In the genomic region with DNA sequence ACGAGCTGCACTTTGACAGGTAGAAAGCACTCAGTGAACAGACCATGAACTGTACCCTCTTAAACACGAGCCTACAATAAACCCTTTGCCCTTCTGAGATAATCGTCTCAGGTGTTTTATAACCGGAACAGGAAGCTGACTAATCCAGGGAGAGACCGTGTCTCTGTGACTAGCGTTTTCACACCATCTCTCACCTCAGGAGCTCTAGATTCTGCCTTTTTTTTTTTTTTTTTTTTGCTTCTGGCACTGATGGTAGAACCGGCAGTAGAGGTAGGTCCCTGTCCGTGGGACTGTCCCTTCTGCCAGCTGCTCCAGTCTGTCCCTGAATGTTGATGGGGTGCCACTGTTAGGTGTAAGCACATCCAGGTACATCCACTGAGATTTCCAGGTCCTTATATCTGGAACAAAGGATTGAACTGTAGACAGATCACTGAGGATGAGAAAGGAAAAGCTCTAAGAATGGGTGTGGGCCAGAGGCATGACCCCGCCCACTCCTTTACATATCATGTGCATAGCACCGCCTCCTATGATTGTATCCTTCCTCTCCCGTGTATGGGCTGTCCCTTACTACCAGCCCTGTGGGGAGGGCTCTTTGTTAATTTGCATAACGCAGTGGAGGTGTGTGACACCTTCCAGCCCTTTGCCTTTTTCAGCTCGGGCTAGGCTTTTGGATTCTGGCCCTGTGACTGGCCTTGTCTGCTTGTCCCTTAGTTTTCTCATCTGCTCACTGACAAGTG, we compare ENCODE assay signal across 15 mouse cellular contexts.
DNase-seq lines count a peak whose midpoint lies in the region; ATAC-seq and TF ChIP-seq lines count a peak whose summit lies in the region.
"Had no signal": no experiment of that assay in that cellular context is flagged by ENCODE, and none has a peak within 500 bp of the region (broad histone marks: within the 10 kb centered on the region; RNA-seq: fewer than 3 reads in every experiment).

No protein-coding gene starts in this region.

- H3K4me3 ChIP-seq in kidney, postnatal 0 days (replicated peaks; ENCODE audit: low read depth, low read length), result no peak overlapping the region
- H3K4me3 ChIP-seq in ES-E14 (ENCODE audit: insufficient read depth in 1 of 2, low read depth in 1 of 2, low read length in 2 of 2, poor library complexity in 1 of 2, severe bottlenecking in 1 of 2), result no peak overlapping the region
- H3K4me3 ChIP-seq in hindbrain, embryonic 14.5 days (replicated peaks; ENCODE audit: low read length), result no peak overlapping the region
- H3K4me3 ChIP-seq: forebrain, embryonic 10.5 days; left cerebral cortex, adult 2 months; midbrain, embryonic 12.5 days had no signal

- DNase-seq in kidney, postnatal 0 days (ENCODE audit: low spot score), result peak; percentile 31
- DNase-seq in kidney, postnatal 25 days, result no peak
- peak; percentile 34 for DNase-seq in ES-E14 (ENCODE audit: low read depth, low spot score)
- DNase-seq in naive thymus-derived CD4-positive, alpha-beta T cell, adult 2 months (ENCODE audit: low read depth), result peak; percentile 40
- no peak for DNase-seq in hindbrain, embryonic 14.5 days (ENCODE audit: low spot score)
- DNase-seq in heart, adult 9 months (ENCODE audit: low spot score in 2 of 2), result no peak
- no peak for DNase-seq in kidney, adult 18-20 months
- DNase-seq: cerebellum, postnatal 10 days; kidney, adult 9 months; lung, adult 18-20 months; right cerebral cortex, postnatal 14 days had no signal

- no peak overlapping the region for H3K9ac ChIP-seq in kidney, postnatal 0 days (ENCODE audit: low read depth, low read length)
- no peak overlapping the region for H3K9ac ChIP-seq in ES-E14 (ENCODE audit: insufficient read depth, low read depth, low read length, poor library complexity, severe bottlenecking)
- H3K9ac ChIP-seq in hindbrain, embryonic 14.5 days, result no peak overlapping the region
- H3K9ac ChIP-seq: midbrain, embryonic 12.5 days had no signal

- WGBS in kidney, postnatal 0 days, result 29% methylated on average over 13 of the region's 13 CpGs
- WGBS in hindbrain, embryonic 14.5 days, result 55% methylated on average over 13 of the region's 13 CpGs

- H3K27me3 ChIP-seq in kidney, postnatal 0 days (ENCODE audit: insufficient read depth, low read length), result no peaks in the 10 kb centered on the region
- H3K27me3 ChIP-seq in hindbrain, embryonic 14.5 days (ENCODE audit: control insufficient read depth, insufficient read depth, low read length), result no peaks in the 10 kb centered on the region
- H3K27me3 ChIP-seq: midbrain, embryonic 12.5 days had no signal

- no peaks in the 10 kb centered on the region for H3K9me3 ChIP-seq in kidney, postnatal 0 days (replicated peaks; ENCODE audit: low read length)
- H3K9me3 ChIP-seq in ES-E14 (ENCODE audit: control insufficient read depth, insufficient read depth, low read depth, low read length), result no peaks in the 10 kb centered on the region
- H3K9me3 ChIP-seq in hindbrain, embryonic 14.5 days (ENCODE audit: control insufficient read depth, low read length), result no peaks in the 10 kb centered on the region
- H3K9me3 ChIP-seq: forebrain, embryonic 10.5 days; midbrain, embryonic 12.5 days had no signal

- ATAC-seq in kidney, postnatal 0 days (replicated peaks; ENCODE audit: low FRiP score, low read depth), result no peak
- peak; percentile 90 for ATAC-seq in inflammation-experienced regulatory T-cells, adult 6 months
- no peak for ATAC-seq in hindbrain, embryonic 14.5 days (ENCODE audit: low FRiP score)

- H3K4me2 ChIP-seq in kidney, postnatal 0 days (ENCODE audit: low read length), result no peak overlapping the region
- H3K4me2 ChIP-seq in hindbrain, embryonic 14.5 days (replicated peaks), result no peak overlapping the region
- H3K4me2 ChIP-seq: midbrain, embryonic 12.5 days had no signal

- H3K27ac ChIP-seq in kidney, postnatal 0 days, result no peak overlapping the region
- no peak overlapping the region for H3K27ac ChIP-seq in ES-E14 (ENCODE audit: insufficient read depth, low read depth, low read length, poor library complexity, severe bottlenecking)
- no peak overlapping the region for H3K27ac ChIP-seq in hindbrain, embryonic 14.5 days
- H3K27ac ChIP-seq: forebrain, embryonic 10.5 days; left cerebral cortex, adult 2 months; midbrain, embryonic 12.5 days had no signal

- no peaks in the 10 kb centered on the region for H3K36me3 ChIP-seq in kidney, postnatal 0 days (ENCODE audit: insufficient read depth, low read length)
- H3K36me3 ChIP-seq in ES-E14 (ENCODE audit: control insufficient read depth, insufficient read depth, low read length, poor library complexity, severe bottlenecking), result no peaks in the 10 kb centered on the region
- no peaks in the 10 kb centered on the region for H3K36me3 ChIP-seq in hindbrain, embryonic 14.5 days (replicated peaks; ENCODE audit: control insufficient read depth, insufficient read depth)
- H3K36me3 ChIP-seq: forebrain, embryonic 10.5 days; midbrain, embryonic 12.5 days had no signal

- TF ChIP-seq CTCF in kidney, postnatal 0 days (IDR thresholded peaks at IDR 0.05; ENCODE audit: low read depth), result no peak

- in situ Hi-C loops in ES-E14 (cut with MboI; ENCODE audit: low sequenced_read_pairs in 2 of 2, unreplicated experiment in 2 of 2), result loop anchor here in 1 of 2 experiments (5.0 kb wide), 1 partner anchor 171 kb away; no protein-coding TSS in a partner anchor

- no peaks in the 10 kb centered on the region for H3K4me1 ChIP-seq in kidney, postnatal 0 days (replicated peaks; ENCODE audit: insufficient read depth, low read length)
- H3K4me1 ChIP-seq in ES-E14 (ENCODE audit: control insufficient read depth in 2 of 2, insufficient read depth in 2 of 2, low read length in 2 of 2, poor library complexity in 1 of 2), result no peaks in the 10 kb centered on the region
- no peaks in the 10 kb centered on the region for H3K4me1 ChIP-seq in hindbrain, embryonic 14.5 days (replicated peaks; ENCODE audit: control insufficient read depth, insufficient read depth, low read length)
- H3K4me1 ChIP-seq: forebrain, embryonic 10.5 days; midbrain, embryonic 12.5 days had no signal

TF ChIP-seq in ES-E14, 5 proteins besides CTCF, POLR2A, EP300 and RAD21:
- TF ChIP-seq ZC3H11A (IDR thresholded peaks at IDR 0.05; ENCODE audit: borderline replicate concordance, low read depth, low read length) (no peak), MAFK (IDR thresholded peaks at IDR 0.05; ENCODE audit: insufficient read depth, low read depth, low read length) (no peak), CHD2 (IDR thresholded peaks at IDR 0.05; ENCODE audit: low read depth, low read length) (no peak), HCFC1 (IDR thresholded peaks at IDR 0.05; ENCODE audit: borderline replicate concordance, insufficient read depth, low read length) (no peak), ZNF384 (IDR thresholded peaks at IDR 0.05; ENCODE audit: low read depth, low read length) (no peak)

Comparison
In these comparisons a context has a peak if more than half of its experiments do, and no peak if none do; other contexts are left out.
1. DNase-seq: peak in kidney, postnatal 0 days (single experiment), ES-E14 (single experiment) and naive thymus-derived CD4-positive, alpha-beta T cell, adult 2 months (single experiment); none in kidney, postnatal 25 days (0 of 2), hindbrain, embryonic 14.5 days (single experiment), heart, adult 9 months (0 of 2) and kidney, adult 18-20 months (single experiment).